Mouse (Mus musculus): ENCODE data around the gene Gal3st3.

DNA sequence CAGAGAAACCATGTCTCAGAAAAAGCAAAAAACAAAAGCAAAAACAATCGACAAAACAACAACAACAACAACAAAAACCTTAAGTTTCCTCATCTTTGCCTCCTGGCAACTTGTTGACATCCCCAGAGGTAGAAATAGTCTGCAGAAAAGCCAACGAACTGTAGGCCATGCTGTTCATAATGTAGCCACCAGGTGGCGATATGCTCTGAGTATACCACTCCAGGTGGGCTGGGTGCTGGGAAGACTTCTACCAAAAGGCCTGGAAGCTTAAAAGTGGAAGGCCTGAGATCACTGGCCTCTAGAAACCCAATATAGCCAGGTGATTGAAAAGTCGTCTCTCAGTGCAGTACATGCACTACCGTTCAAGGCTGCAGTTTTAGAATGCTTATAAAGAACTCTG lies 39.8 kb downstream of the Gal3st3 start:
- TF ChIP-seq GATA1 (IDR thresholded peaks at IDR 0.05; ENCODE audit: low read length) (no peak), TAL1 (IDR thresholded peaks at IDR 0.05; ENCODE audit: low read length) (no peak)
